Mouse (Mus musculus) MEL (cell line): ENCODE measurements at regions not wholly inside any gene's neighbourhood (a gene's known extent, or its start where the extent isn't known, plus 50 kb on each side); places are given as distances from the start of the nearest gene placed in this dataset.

Experiments
- CHD1 ChIP-seq: IDR thresholded peaks from 2 replicates; pipeline ENCODE4 v1.6.1; 2012; ENCODE audit warnings: low read depth, mild to moderate bottlenecking, inconsistent platforms, low read length, improper control_type of control experiment
- CTCF ChIP-seq, 3 experiments: IDR thresholded peaks in 2 of 3; conservative IDR thresholded peaks in 1 of 3; 2 replicates each; pipeline ENCODE4 v1.5.1; 2011 to 2012; ENCODE audit warnings: low read length in 3 of 3, low read depth in 2 of 3, mild to moderate bottlenecking in 2 of 3, improper control_type of control experiment in 1 of 3, inconsistent platforms in 1 of 3, mixed read lengths in 1 of 3, moderate library complexity in 1 of 3; ENCODE audit not compliant: control insufficient read depth in 1 of 3, insufficient read depth in 1 of 3, poor library complexity in 1 of 3, severe bottlenecking in 1 of 3
- EP300 ChIP-seq, 2 experiments: IDR thresholded peaks; 2 replicates each; pipeline ENCODE4 v1.6.1; 2011; ENCODE audit warnings: improper control_type of control experiment in 2 of 2, low read length in 2 of 2, low read depth in 1 of 2, mild to moderate bottlenecking in 1 of 2
- ETS1 ChIP-seq: IDR thresholded peaks from 2 replicates; pipeline ENCODE4 v1.6.1; 2012; ENCODE audit warnings: low read depth, mild to moderate bottlenecking, inconsistent platforms, low read length, improper control_type of control experiment, moderate library complexity
- GABPA ChIP-seq: IDR thresholded peaks from 2 replicates; pipeline ENCODE4 v1.6.1; 2012; ENCODE audit warnings: low read depth, mild to moderate bottlenecking, inconsistent platforms, low read length, improper control_type of control experiment, moderate library complexity
- MEF2A ChIP-seq: IDR thresholded peaks from 2 replicates; pipeline ENCODE4 v1.6.1; 2014; ENCODE audit warnings: low read depth, mild to moderate bottlenecking, inconsistent platforms, low read length, improper control_type of control experiment; ENCODE audit not compliant: poor library complexity, insufficient replicate concordance, severe bottlenecking; ENCODE audit errors: extremely low read depth
- MXI1 ChIP-seq: IDR thresholded peaks from 2 replicates; pipeline ENCODE4 v1.6.1; 2011; ENCODE audit warnings: mild to moderate bottlenecking, low read depth, low read length, improper control_type of control experiment
- POLR2A ChIP-seq, 2 experiments: IDR thresholded peaks; 2 replicates each; pipeline ENCODE4 v1.6.1; 2011 to 2012; ENCODE audit warnings: low read length in 2 of 2, mild to moderate bottlenecking in 2 of 2, control low read depth in 1 of 2, improper control_type of control experiment in 1 of 2, low read depth in 1 of 2, moderate library complexity in 1 of 2; ENCODE audit not compliant: control insufficient read depth in 1 of 2, insufficient read depth in 1 of 2, poor library complexity in 1 of 2
- SIN3A ChIP-seq: IDR thresholded peaks from 2 replicates; pipeline ENCODE4 v1.6.1; 2012; ENCODE audit warnings: low read length, improper control_type of control experiment, inconsistent platforms
- TAL1 ChIP-seq: IDR thresholded peaks from 2 replicates; pipeline ENCODE4 v1.6.1; 2012; ENCODE audit warnings: mild to moderate bottlenecking, inconsistent platforms, low read length, moderate library complexity, mixed read lengths
- TBP ChIP-seq: IDR thresholded peaks from 2 replicates; pipeline ENCODE4 v1.8.0; 2011; ENCODE audit warnings: low read depth, low read length, improper control_type of control experiment
- TCF12 ChIP-seq: IDR thresholded peaks from 2 replicates; pipeline ENCODE4 v1.6.1; 2014; ENCODE audit warnings: low read depth, mild to moderate bottlenecking, inconsistent platforms, low read length, improper control_type of control experiment, moderate library complexity
- UBTF ChIP-seq: IDR thresholded peaks from 2 replicates; pipeline ENCODE4 v1.6.1; 2012; ENCODE audit warnings: low read depth, mild to moderate bottlenecking, inconsistent platforms, low read length, improper control_type of control experiment, moderate library complexity, borderline replicate concordance; ENCODE audit not compliant: insufficient read depth

- TF ChIP-seq MXI1 (no peak), TBP (no peak), GABPA (no peak), TAL1 (no peak), MEF2A (no peak), ETS1 (no peak), CHD1 (no peak), CTCF (IDR thresholded peaks at IDR 0.05 in 2 of 3, conservative IDR thresholded peaks at IDR 0.05 in 1 of 3; ENCODE audit: control insufficient read depth in 1 of 3, insufficient read depth in 1 of 3, low read depth in 2 of 3, low read length in 3 of 3, poor library complexity in 1 of 3, severe bottlenecking in 1 of 3) (no peak), POLR2A (IDR thresholded peaks at IDR 0.05; ENCODE audit: control insufficient read depth in 1 of 2, insufficient read depth in 1 of 2, low read depth in 1 of 2, low read length in 2 of 2, poor library complexity in 1 of 2) (no peak), SIN3A (no peak), UBTF (no peak), EP300 (IDR thresholded peaks at IDR 0.05; ENCODE audit: low read depth in 1 of 2, low read length in 2 of 2) (no peak), TCF12 (no peak)
Observed at GRCm38 (mm10) chr7:37335212-37335611, 438.2 kb downstream of the Zfp536 start.
